Mouse (Mus musculus) ovary, adult 10 weeks (tissue): ENCODE results near the gene Ccl27b. TPM values are rescaled to one million over a fixed set of nuclear protein-coding genes. Genes with fewer than 3 reads are reported as not detected.

ENCODE experiments used
- polyA plus RNA-seq: library from polyadenylated mRNA; stranded (reverse); fragments of 350-450 nt; fragmentation: Illumina TruSeq; extraction: RNeasy Lipid Tissue Mini Kit (QIAGEN cat#74804); gene quantifications from one replicate; pipeline ENCODE4 v1.2.3, GENCODE M21; 2014

Gene Ccl27b
- not detected for polyA plus RNA-seq

GRCm38 (mm10) chr4:42654951-42655350, at the start of gene Ccl27b:
Gene Ccl27b, plus strand, starts transcription at chr4:42655251.

GRCm38 (mm10) chr4:42611895-42612294, 43.2 kb upstream of the Ccl27b start, which contains the start of gene Gm10591:
Gene Gm10591, plus strand, starts transcription at chr4:42612195.

DNA sequence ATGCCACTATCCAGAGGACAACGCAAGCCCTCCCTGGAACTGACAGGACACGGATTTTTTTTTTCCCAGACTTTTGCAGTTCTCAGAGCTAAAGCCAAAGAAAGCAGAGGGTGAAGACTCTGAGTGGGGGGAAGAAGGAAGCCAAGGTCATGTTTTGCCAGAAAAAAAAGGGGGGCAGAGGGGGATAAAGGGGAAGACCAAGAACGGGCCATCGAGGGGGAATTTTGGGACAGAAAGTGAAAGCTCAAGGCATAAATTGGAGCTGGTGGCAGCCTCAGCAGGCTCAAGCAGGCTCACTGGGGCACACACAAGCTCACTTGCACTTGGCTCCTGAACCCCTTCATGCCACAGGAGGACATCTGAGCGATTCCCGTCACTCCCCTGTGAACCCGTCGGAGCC, 25.6 kb upstream of the Ccl27b start, which contains the start of gene Gm2564:
Gm2564 (plus strand) TSS at position 301 of the 400 bp plus-strand sequence.

GRCm38 (mm10) chr4:42661793-42662192, 6.7 kb downstream of the Ccl27b start, which contains the start of gene Il11ra2:
Gene Il11ra2, minus strand, starts transcription at chr4:42661893.

Other genes starting within 250 kb of the Ccl27b start
- not detected for gene Gm21586, start 215.9 kb upstream of the Ccl27b start, polyA plus RNA-seq
- gene Gm2163, start 188.5 kb upstream of the Ccl27b start, polyA plus RNA-seq: 0.20 TPM
- not detected for gene Fam205a2, start 127.1 kb upstream of the Ccl27b start, polyA plus RNA-seq
- 6.1 TPM for gene Gm10591, start 43.1 kb upstream of the Ccl27b start, polyA plus RNA-seq
- gene Gm2564, start 25.5 kb upstream of the Ccl27b start, polyA plus RNA-seq: not detected
- gene Il11ra2, start 6.6 kb downstream of the Ccl27b start, polyA plus RNA-seq: not detected
- gene 4930578G10Rik, start 80.3 kb downstream of the Ccl27b start, polyA plus RNA-seq: not detected
- not detected for gene Ccl19, start 101.3 kb downstream of the Ccl27b start, polyA plus RNA-seq
- gene Ccl21a, start 118.7 kb downstream of the Ccl27b start, polyA plus RNA-seq: not detected
- gene Fam205a1, start 198.6 kb downstream of the Ccl27b start, polyA plus RNA-seq: not detected
- not detected for gene Gm12394, start 201.5 kb downstream of the Ccl27b start, polyA plus RNA-seq
- gene Fam205c, start 219.0 kb downstream of the Ccl27b start, polyA plus RNA-seq: not detected